Mouse (Mus musculus): ENCODE measurements around the gene Tmem176a. TPM values are rescaled to one million over a fixed set of nuclear protein-coding genes. Genes with fewer than 3 reads are reported as not detected.
A peak's percentile ranks its signal among the peaks of the same experiment; 100 is the strongest.

The Tmem176a gene
- 2.1 TPM for polyA plus RNA-seq (2012; fragmentation: generic; extraction: Trizol)
- long read RNA-seq, experiment 1, transcript Tmem176a-201 (7 exons, 1,540 nt), result major isoform, 11 of 12 reads
- long read RNA-seq, experiment 1, partial matches to known transcripts, result 1 of 12 reads
- long read RNA-seq, experiment 1, other reads (novel, unspliced or antisense), result 0 of 12 reads
- long read RNA-seq, experiment 2, partial matches to known transcripts, result 0 of 1 reads
- long read RNA-seq, experiment 2, other reads (novel, unspliced or antisense), result 0 of 1 reads

GRCm38 (mm10) chr6:48840371-48840969 is at the start of gene Tmem176a:
Gene Tmem176a (plus strand): TSS chr6:48840919.
- Histone ChIP-seq H3ac (ENCODE audit: control insufficient read depth, insufficient read length, low read depth) (no peak within 1 kb of the TSS), H3K79me3 (ENCODE audit: low read depth) (peaks cover 3% of the 10 kb centered on the region), H3K27me3 (ENCODE audit: control insufficient read depth, insufficient read depth, insufficient read length) (no peaks in the 10 kb centered on the region), H3K36me3 (ENCODE audit: control insufficient read depth, insufficient read depth) (no peaks in the 10 kb centered on the region), H3K4me3 (ENCODE audit: insufficient read depth, poor library complexity, severe bottlenecking) (peak within 1 kb of the TSS; percentile 25), H3K79me2 (ENCODE audit: control insufficient read depth, insufficient read depth) (peaks cover 25% of the 10 kb centered on the region)
- TF ChIP-seq CEBPB (IDR thresholded peaks at IDR 0.05; ENCODE audit: low read depth) (no peak), FOSL1 (IDR thresholded peaks at IDR 0.05; ENCODE audit: insufficient read depth, low read length, poor library complexity, severe bottlenecking) (no peak), MYOG (IDR thresholded peaks at IDR 0.05; ENCODE audit: control insufficient read depth, extremely low read depth, insufficient read length) (no peak), CTCF (IDR thresholded peaks at IDR 0.05; ENCODE audit: control insufficient read depth, insufficient read depth, insufficient read length) (no peak), MYOD1 (IDR thresholded peaks at IDR 0.05; ENCODE audit: control insufficient read depth, insufficient read length, low read depth) (no peak), USF1 (IDR thresholded peaks at IDR 0.05; ENCODE audit: low read depth) (no peak), MAX (IDR thresholded peaks at IDR 0.05) (no peak)

- Histone ChIP-seq H3K27me3 (ENCODE audit: control insufficient read depth, insufficient read depth, insufficient read length) (no peaks in the 10 kb centered on the region), H3K79me2 (ENCODE audit: control insufficient read depth, insufficient read depth) (no peaks in the 10 kb centered on the region), H3ac (ENCODE audit: control insufficient read depth, insufficient read length, low read depth) (no peak overlapping the region), H3K79me3 (ENCODE audit: low read depth) (no peaks in the 10 kb centered on the region), H3K4me3 (ENCODE audit: insufficient read depth, poor library complexity, severe bottlenecking) (peak overlapping the region; percentile 6), H3K36me3 (ENCODE audit: control insufficient read depth, insufficient read depth) (no peaks in the 10 kb centered on the region)
- no peak for TF ChIP-seq MYOD1 (IDR thresholded peaks at IDR 0.05; ENCODE audit: control insufficient read depth, insufficient read length, low read depth)
Observed at GRCm38 (mm10) chr6:48801897-48802296, 38.8 kb upstream of the Tmem176a start.

- Histone ChIP-seq H3K27me3 (ENCODE audit: control insufficient read depth, insufficient read depth, insufficient read length) (no peaks in the 10 kb centered on the region), H3K4me3 (ENCODE audit: insufficient read depth, poor library complexity, severe bottlenecking) (no peak overlapping the region), H3K79me2 (ENCODE audit: control insufficient read depth, insufficient read depth) (no peaks in the 10 kb centered on the region), H3K79me3 (ENCODE audit: low read depth) (no peaks in the 10 kb centered on the region), H3K36me3 (ENCODE audit: control insufficient read depth, insufficient read depth) (no peaks in the 10 kb centered on the region), H3ac (ENCODE audit: control insufficient read depth, insufficient read length, low read depth) (no peak overlapping the region)
- TF ChIP-seq FOSL1 (IDR thresholded peaks at IDR 0.05; ENCODE audit: insufficient read depth, low read length, poor library complexity, severe bottlenecking) (no peak), MYOD1 (IDR thresholded peaks at IDR 0.05; ENCODE audit: control insufficient read depth, insufficient read length, low read depth) (no peak), CEBPB (IDR thresholded peaks at IDR 0.05; ENCODE audit: low read depth) (no peak), MYOG (IDR thresholded peaks at IDR 0.05; ENCODE audit: control insufficient read depth, extremely low read depth, insufficient read length) (no peak), CTCF (IDR thresholded peaks at IDR 0.05; ENCODE audit: control insufficient read depth, insufficient read depth, insufficient read length) (no peak), MAX (IDR thresholded peaks at IDR 0.05) (no peak), USF1 (IDR thresholded peaks at IDR 0.05; ENCODE audit: low read depth) (no peak)
Observed at GRCm38 (mm10) chr6:48803406-48804051, 37.2 kb upstream of the Tmem176a start.

- TF ChIP-seq USF1 (IDR thresholded peaks at IDR 0.05; ENCODE audit: low read depth) (no peak), MYOD1 (IDR thresholded peaks at IDR 0.05; ENCODE audit: control insufficient read depth, insufficient read length, low read depth) (no peak), MYOG (IDR thresholded peaks at IDR 0.05; ENCODE audit: control insufficient read depth, extremely low read depth, insufficient read length) (no peak), CEBPB (IDR thresholded peaks at IDR 0.05; ENCODE audit: low read depth) (no peak), MAX (IDR thresholded peaks at IDR 0.05) (no peak), FOSL1 (IDR thresholded peaks at IDR 0.05; ENCODE audit: insufficient read depth, low read length, poor library complexity, severe bottlenecking) (no peak), CTCF (IDR thresholded peaks at IDR 0.05; ENCODE audit: control insufficient read depth, insufficient read depth, insufficient read length) (no peak)
- Histone ChIP-seq H3K27me3 (ENCODE audit: control insufficient read depth, insufficient read depth, insufficient read length) (no peaks in the 10 kb centered on the region), H3K79me3 (ENCODE audit: low read depth) (no peaks in the 10 kb centered on the region), H3K36me3 (ENCODE audit: control insufficient read depth, insufficient read depth) (no peaks in the 10 kb centered on the region), H3K4me3 (ENCODE audit: insufficient read depth, poor library complexity, severe bottlenecking) (no peak overlapping the region), H3ac (ENCODE audit: control insufficient read depth, insufficient read length, low read depth) (no peak overlapping the region), H3K79me2 (ENCODE audit: control insufficient read depth, insufficient read depth) (no peaks in the 10 kb centered on the region)
Observed at GRCm38 (mm10) chr6:48804346-48804745, 36.4 kb upstream of the Tmem176a start.

- H3K79me2 ChIP-seq (ENCODE audit: control insufficient read depth, insufficient read depth), result no peaks in the 10 kb centered on the region
- no peaks in the 10 kb centered on the region for H3K36me3 ChIP-seq (ENCODE audit: control insufficient read depth, insufficient read depth)
- no peak for TF ChIP-seq MAX (IDR thresholded peaks at IDR 0.05)
- no peak for TF ChIP-seq MYOG (IDR thresholded peaks at IDR 0.05; ENCODE audit: control insufficient read depth, extremely low read depth, insufficient read length)
- TF ChIP-seq CEBPB (IDR thresholded peaks at IDR 0.05; ENCODE audit: low read depth), result no peak
- TF ChIP-seq FOSL1 (IDR thresholded peaks at IDR 0.05; ENCODE audit: insufficient read depth, low read length, poor library complexity, severe bottlenecking), result no peak
- TF ChIP-seq USF1 (IDR thresholded peaks at IDR 0.05; ENCODE audit: low read depth), result no peak
- TF ChIP-seq MYOD1 (IDR thresholded peaks at IDR 0.05; ENCODE audit: control insufficient read depth, insufficient read length, low read depth), result no peak
- no peak for TF ChIP-seq CTCF (IDR thresholded peaks at IDR 0.05; ENCODE audit: control insufficient read depth, insufficient read depth, insufficient read length)
- no peak overlapping the region for H3ac ChIP-seq (ENCODE audit: control insufficient read depth, insufficient read length, low read depth)
- H3K79me3 ChIP-seq (ENCODE audit: low read depth), result no peaks in the 10 kb centered on the region
- H3K27me3 ChIP-seq (ENCODE audit: control insufficient read depth, insufficient read depth, insufficient read length), result no peaks in the 10 kb centered on the region
- H3K4me3 ChIP-seq (ENCODE audit: insufficient read depth, poor library complexity, severe bottlenecking), result no peak overlapping the region
Observed at GRCm38 (mm10) chr6:48806746-48807145, 34.0 kb upstream of the Tmem176a start.
